Mouse (Mus musculus) lung, postnatal 4 days (tissue): ENCODE results near the gene Slc35d2.

Source experiments
- DNase-seq, 2 experiments: peaks; one replicate each; pipeline ENCODE4 v3.0.0; 2021

The Slc35d2 gene

DNA sequence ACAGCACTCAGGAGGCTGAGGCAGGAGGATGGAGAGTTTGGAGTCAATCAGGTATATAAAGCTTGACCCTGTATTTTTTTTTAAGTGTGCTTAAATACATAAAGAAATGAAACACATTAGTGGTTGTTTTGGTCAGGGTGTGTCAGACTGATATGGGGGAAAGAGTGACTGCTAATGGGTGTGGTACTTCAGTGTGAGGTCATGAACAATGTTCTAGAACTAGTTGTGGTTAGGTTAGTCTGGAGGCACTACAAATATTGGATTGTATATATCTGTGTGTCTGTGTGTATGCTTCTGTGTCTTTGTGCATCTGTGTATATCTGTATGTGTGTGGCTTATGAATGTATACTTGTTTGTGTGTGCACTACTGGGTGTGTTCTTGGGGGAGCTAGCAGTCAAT is 79.6 kb downstream of the Slc35d2 start:
- no peak for DNase-seq

DNA sequence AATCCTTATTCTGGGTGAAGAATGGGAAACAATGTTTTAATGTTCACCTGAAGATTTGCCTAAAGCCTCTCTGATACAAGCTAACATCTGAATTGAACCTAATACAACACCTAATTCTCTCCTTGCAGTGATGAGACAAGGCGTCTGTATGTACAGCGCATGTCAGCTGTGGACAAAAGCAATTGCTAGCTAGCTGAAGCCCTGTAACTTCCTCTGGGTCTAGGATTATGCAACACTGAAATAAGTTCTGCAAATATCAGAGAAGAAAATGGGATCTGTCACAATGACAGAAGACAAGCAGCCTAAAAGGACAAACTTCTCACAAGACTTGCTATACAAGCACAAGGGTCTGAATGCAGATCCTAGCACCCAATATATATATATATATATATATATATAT is 80.7 kb downstream of the Slc35d2 start:
- DNase-seq: no peak
